Mouse (Mus musculus) liver, embryonic 14.5 days (tissue): ENCODE measurements around the gene Pml. TPM values are rescaled to one million over a fixed set of nuclear protein-coding genes. Genes with fewer than 3 reads are reported as not detected.
"Not testable (repeated sequence)": the region's sequence is repeated elsewhere in the genome, so short reads cannot be mapped to it uniquely, and the experiment has no call there.

Experiments used
- ATAC-seq: fragments of 200-750 bp; cut with Nextera tagmentation; 2 replicates; pipeline ENCODE4 v1.8.0; 2017; ENCODE audit warnings: moderate number of reproducible peaks, mild to moderate bottlenecking, moderate library complexity; ENCODE audit not compliant: insufficient read depth
- DNase-seq, 3 experiments: peaks; one replicate each; pipeline ENCODE4 v3.0.0-alpha.2; 2012 to 2013; ENCODE audit warnings: low read depth in 3 of 3, low spot score in 3 of 3
- H3K27ac ChIP-seq: fragments of 300-500 bp; sonication (generic); 2 replicates; pipeline ENCODE4 v1.5.1; 2014; ENCODE audit warnings: moderate library complexity, mild to moderate bottlenecking, control low read depth, inconsistent platforms
- H3K27me3 ChIP-seq: fragments of 300-500 bp; sonication (generic); 2 replicates; pipeline ENCODE4 v1.6.1; 2014; ENCODE audit warnings: mild to moderate bottlenecking, low read length, moderate library complexity; ENCODE audit not compliant: control insufficient read depth, insufficient read depth
- H3K36me3 ChIP-seq: fragments of 300-500 bp; sonication (generic); replicated peaks from 2 replicates; pipeline ENCODE4 v1.6.1; 2014; ENCODE audit warnings: low read depth; ENCODE audit not compliant: control insufficient read depth, insufficient read depth
- H3K4me1 ChIP-seq, 2 experiments: fragments of 200-500 bp in 1 of 2; fragments of 300-500 bp in 1 of 2; sonication (generic) in 1 of 2; replicated peaks; 2 replicates each; pipeline ENCODE4 v1.6.1; 2012 to 2014; ENCODE audit warnings: antibody characterized with exemption in 1 of 2, inconsistent platforms in 1 of 2, low read length in 1 of 2; ENCODE audit not compliant: control insufficient read depth in 2 of 2, insufficient read depth in 2 of 2
- H3K4me2 ChIP-seq: fragments of 300-500 bp; sonication (generic); 2 replicates; pipeline ENCODE4 v1.6.1; 2014; ENCODE audit warnings: low read depth, mild to moderate bottlenecking, control low read depth, moderate library complexity
- H3K4me3 ChIP-seq, 2 experiments: fragments of 200-500 bp in 1 of 2; fragments of 300-500 bp in 1 of 2; sonication (generic) in 1 of 2; 2 replicates each; pipeline ENCODE4 v1.5.1; 2012 to 2014; ENCODE audit warnings: low read depth in 2 of 2, low read length in 2 of 2, mild to moderate bottlenecking in 2 of 2, control low read depth in 1 of 2, inconsistent platforms in 1 of 2, moderate library complexity in 1 of 2; ENCODE audit not compliant: insufficient read depth in 1 of 2
- H3K9ac ChIP-seq: fragments of 300-500 bp; sonication (generic); replicated peaks from 2 replicates; pipeline ENCODE4 v1.6.1; 2014; ENCODE audit warnings: mild to moderate bottlenecking, control low read depth, moderate library complexity
- H3K9me3 ChIP-seq: fragments of 300-500 bp; sonication (generic); 2 replicates; pipeline ENCODE4 v1.6.1; 2016; ENCODE audit warnings: low read length, mixed read lengths; ENCODE audit not compliant: control insufficient read depth
- CTCF ChIP-seq: IDR thresholded peaks from 2 replicates; pipeline ENCODE4 v1.5.1; 2016; ENCODE audit warnings: antibody characterized with exemption, low read depth, control low read depth
- EP300 ChIP-seq: IDR thresholded peaks from 2 replicates; pipeline ENCODE4 v1.6.1; 2016; ENCODE audit warnings: antibody characterized with exemption, low read depth
- WGBS: fragments of 180-500 bp; shearing (Covaris S2); extraction: QIAGEN DNeasy Blood & Tissue Kit; methylation state at CpG from one replicate; pipeline ENCODE4 v1.1.7; 2014; ENCODE audit not compliant: insufficient replicate concordance; 5-methylcytosine and 5-hydroxymethylcytosine counted together
- polyA plus RNA-seq, 2 experiments: library from polyadenylated mRNA; depleted of rRNA in 1 of 2; stranded (reverse) in 1 of 2; unstranded in 1 of 2; fragments of >200 nt; fragmentation: Nextera tagmentation in 1 of 2; extraction: Ambion mirVana in 1 of 2; gene quantifications; 2 replicates each; pipeline versions ENCODE4 v1.2.1 to v1.2.3; 2012 to 2014

Gene Pml
- polyA plus RNA-seq, 2 experiments, result 17.1 to 17.6 TPM

GRCm38 (mm10) chr9:58255704-58256685, 6.4 kb upstream of the Pml start:
- H3K27me3 ChIP-seq, result no peaks in the 10 kb centered on the region
- ATAC-seq (no peak), DNase-seq (no peak)
- peaks cover 5 to 15% of the 10 kb centered on the region in 2 experiments for H3K4me1 ChIP-seq
- H3K4me2 ChIP-seq, result no peak overlapping the region
- no peaks in the 10 kb centered on the region for H3K36me3 ChIP-seq
- no peak overlapping the region for H3K4me3 ChIP-seq
- TF ChIP-seq CTCF, result no peak
- TF ChIP-seq EP300, result no peak
- no peaks in the 10 kb centered on the region for H3K9me3 ChIP-seq
- WGBS, result 56% methylated on average over 10 of the region's 10 CpGs
- H3K9ac ChIP-seq, result no peak overlapping the region
- H3K27ac ChIP-seq, result no peak overlapping the region

- H3K4me3 ChIP-seq, result no peak overlapping the region
- H3K9ac ChIP-seq, result no peak overlapping the region
These were observed 5.5 kb upstream of the Pml start for GRCm38 (mm10) chr9:58255105-58255504.

GRCm38 (mm10) chr9:58253805-58254122, 4.2 kb upstream of the Pml start:
- peak overlapping the region; percentile 77 for H3K27ac ChIP-seq
- peak overlapping the region; percentile 87 for H3K4me2 ChIP-seq
- H3K4me1 ChIP-seq, result peaks cover 14 to 25% of the 10 kb centered on the region in 2 experiments
- ATAC-seq, H3K36me3 ChIP-seq, H3K27me3 ChIP-seq, H3K9me3 ChIP-seq, DNase-seq: not testable (repeated sequence)
- peak overlapping the region; percentile 71 for H3K9ac ChIP-seq
- H3K4me3 ChIP-seq, result peak overlapping the region; percentile 64 to 67
- 51% methylated on average over 5 of the region's 5 CpGs for WGBS

More at GRCm38 (mm10) chr9:58255105-58255504, 5.5 kb upstream of the Pml start:
- no peaks in the 10 kb centered on the region for H3K9me3 ChIP-seq
- no peaks in the 10 kb centered on the region for H3K36me3 ChIP-seq
- peaks cover 10 to 21% of the 10 kb centered on the region in 2 experiments for H3K4me1 ChIP-seq
- no peak for TF ChIP-seq CTCF
- no peak for TF ChIP-seq EP300
- no peak for DNase-seq
- H3K4me2 ChIP-seq, result no peak overlapping the region
- 45% methylated on average over 2 of the region's 2 CpGs for WGBS
- H3K27ac ChIP-seq, result no peak overlapping the region
- no peaks in the 10 kb centered on the region for H3K27me3 ChIP-seq
- ATAC-seq, result no peak

GRCm38 (mm10) chr9:58253033-58253804, 3.6 kb upstream of the Pml start, which contains the start of gene Stoml1:
Gene Stoml1 (plus strand): TSS chr9:58253164.
- H3K27me3 ChIP-seq, result no peaks in the 10 kb centered on the region
- H3K4me3 ChIP-seq, result peak within 1 kb of the TSS; percentile 64 to 67
- peak within 1 kb of the TSS; percentile 77 for H3K27ac ChIP-seq
- no peaks in the 10 kb centered on the region for H3K36me3 ChIP-seq
- TF ChIP-seq CTCF (peak; percentile 99), EP300 (no peak)
- peak within 1 kb of the TSS; percentile 87 for H3K4me2 ChIP-seq
- no peaks in the 10 kb centered on the region for H3K9me3 ChIP-seq
- WGBS, result under 1% methylated on average over 31 of the region's 31 CpGs
- peak; percentile 91 to 94 (median 92) for DNase-seq
- ATAC-seq, result peak; percentile 94
- peak within 1 kb of the TSS; percentile 71 for H3K9ac ChIP-seq
- H3K4me1 ChIP-seq, result peaks cover 17 to 27% of the 10 kb centered on the region in 2 experiments

GRCm38 (mm10) chr9:58250730-58251129, 1.1 kb upstream of the Pml start:
- ATAC-seq, DNase-seq, H3K4me3 ChIP-seq, H3K36me3 ChIP-seq, H3K9ac ChIP-seq, H3K27me3 ChIP-seq, H3K9me3 ChIP-seq, H3K4me2 ChIP-seq: not testable (repeated sequence)
- Histone ChIP-seq H3K4me1 (peaks cover 14 to 29% of the 10 kb centered on the region in 2 experiments), H3K27ac (peak overlapping the region; percentile 92; the same call in 1 of the 2 replicates)
- WGBS, result 89% methylated on average over 1 of the region's 1 CpGs
